Mouse (Mus musculus) heart, adult 9 months (tissue): ENCODE data around the gene Cask.
A peak's percentile ranks its signal among the peaks of the same experiment; 100 is the strongest.

Source experiments
- DNase-seq, 2 experiments: peaks; one replicate each; pipeline ENCODE4 v3.0.0; 2022; ENCODE audit warnings: low spot score in 2 of 2

Cask gene

DNA sequence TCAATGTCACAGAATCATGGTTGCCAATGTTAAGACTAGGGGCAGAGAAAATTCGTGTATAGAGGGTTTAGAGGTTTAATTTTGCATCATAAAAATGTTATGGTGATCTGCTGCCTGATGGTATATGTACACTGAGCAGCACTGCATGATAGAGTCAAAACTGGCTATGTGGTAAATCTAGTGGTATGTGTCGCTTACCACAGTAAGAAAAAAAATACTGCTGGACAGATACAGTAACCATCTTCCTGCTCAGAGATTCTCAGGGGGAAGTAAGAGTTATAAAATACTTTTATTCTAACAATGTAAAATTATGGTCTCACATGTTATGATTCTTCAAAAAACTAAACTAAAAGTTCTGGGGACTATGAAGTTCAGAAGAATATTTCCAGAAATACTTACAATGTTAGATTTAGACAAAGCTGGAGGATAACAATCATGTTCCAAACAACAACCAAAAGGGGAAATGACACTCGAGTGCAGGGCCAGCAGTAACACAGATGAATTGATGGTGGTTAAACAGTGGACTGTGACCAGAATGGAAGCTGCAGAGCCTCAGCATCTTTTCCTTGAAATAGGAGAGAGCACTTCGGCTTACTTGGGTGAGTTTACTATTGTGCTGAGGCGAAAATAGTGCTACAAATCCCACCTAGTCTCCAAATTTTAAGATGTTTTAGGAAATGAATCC lies 219.4 kb downstream of the Cask start, which contains the start of gene Gpr34:
TSS of gene Gpr34 (plus strand) at position 491 of the 685 bp plus-strand sequence.
- DNase-seq, result no peak

DNA sequence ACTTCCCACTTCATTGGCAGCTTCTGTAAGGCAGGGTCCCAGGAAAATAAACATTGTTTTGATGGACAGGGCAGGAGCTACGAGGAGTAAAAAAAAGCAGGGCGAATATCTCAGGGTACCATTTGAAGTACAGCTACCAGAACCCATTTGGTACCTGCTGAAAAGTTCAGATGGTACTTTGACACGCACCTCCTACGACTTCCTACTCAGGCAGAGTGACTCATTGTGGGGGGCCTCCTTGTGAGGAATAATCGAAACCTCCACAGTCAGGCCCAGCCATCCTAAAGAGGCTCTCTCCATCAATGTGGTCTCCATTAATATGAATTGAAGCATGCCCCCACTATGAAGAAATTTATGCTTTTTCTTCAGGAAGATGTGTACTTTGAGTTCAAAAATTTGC lies 228.5 kb downstream of the Cask start:
- DNase-seq, result no peak

DNA sequence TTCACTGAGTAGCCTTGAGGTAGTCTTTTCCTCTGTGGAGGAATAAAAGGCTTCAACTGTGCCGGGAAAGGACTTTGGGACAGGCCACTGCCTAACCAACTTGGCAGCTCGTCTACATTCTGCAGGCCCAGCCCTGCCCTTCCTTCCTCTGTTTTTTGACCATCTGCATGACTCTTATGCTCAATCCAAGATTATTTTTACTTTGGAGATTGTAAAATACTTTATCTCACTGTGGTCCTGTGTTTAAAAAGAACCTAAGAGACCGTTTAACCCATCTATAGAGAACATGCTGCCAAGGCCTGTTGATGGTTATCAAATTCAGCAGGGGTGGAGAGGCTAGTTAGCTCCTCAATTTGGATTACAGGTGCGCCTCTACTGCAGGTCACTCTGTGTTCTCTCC lies 229.7 kb downstream of the Cask start:
- DNase-seq, result peak; percentile 51 to 72

DNA sequence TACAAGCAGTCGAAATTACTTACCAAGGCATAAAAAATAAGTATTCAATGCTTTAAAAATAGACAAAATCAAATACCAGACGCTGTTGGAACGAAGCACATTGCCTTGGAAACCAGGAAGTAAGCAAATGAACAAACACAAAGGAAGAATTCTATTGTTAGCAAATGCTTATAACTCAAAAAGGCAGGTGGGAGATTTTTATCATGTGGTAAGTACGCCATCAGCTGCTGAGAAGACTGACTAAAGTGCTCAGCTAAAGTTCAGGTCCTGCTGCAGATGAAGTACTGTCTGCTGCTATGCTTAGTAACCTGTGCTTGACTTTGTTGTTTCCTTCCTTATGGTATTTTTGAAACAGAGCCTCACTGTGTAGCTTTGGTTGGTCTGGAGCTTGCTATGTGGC lies 232.7 kb downstream of the Cask start:
- DNase-seq, result peak; percentile 53 to 67

DNA sequence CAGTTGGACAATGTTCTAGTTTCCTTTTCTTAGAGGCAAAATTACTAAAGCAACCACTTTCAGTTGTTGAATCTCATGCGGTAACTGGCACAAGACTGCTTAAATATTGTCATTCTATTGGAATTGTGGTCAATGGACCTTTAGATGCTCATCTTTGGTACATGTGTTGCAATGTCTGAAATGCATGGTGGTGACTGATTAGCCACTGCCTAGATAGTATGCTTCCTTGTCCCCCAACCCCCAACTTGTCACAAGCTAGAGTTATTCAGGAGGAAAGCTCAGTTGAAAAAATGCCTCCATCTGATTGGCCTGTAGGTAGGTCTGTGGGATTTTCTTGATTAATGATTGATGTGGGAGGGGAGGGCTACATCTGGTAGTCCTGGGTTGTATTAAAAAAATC lies 233.9 kb downstream of the Cask start:
- DNase-seq, result no peak

DNA sequence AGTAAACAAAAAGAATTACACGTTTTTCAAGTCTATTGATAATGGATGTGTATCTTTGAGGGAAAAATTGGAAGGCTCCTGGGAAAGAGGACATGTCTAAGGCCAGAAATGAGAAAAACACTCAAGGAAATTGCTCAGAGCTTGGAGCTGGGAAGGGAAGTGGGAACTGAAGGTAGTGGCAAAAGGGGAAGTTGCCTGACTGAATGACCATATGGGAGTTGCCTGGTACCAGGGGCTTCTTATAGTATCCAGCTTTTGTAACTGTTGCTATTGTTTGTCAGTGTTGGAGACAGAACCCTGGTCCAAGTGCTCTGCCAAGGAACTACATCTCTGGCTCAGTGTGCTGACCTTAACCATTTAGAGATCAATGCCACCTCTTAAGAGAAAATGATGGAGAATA lies 234.4 kb downstream of the Cask start:
- peak; percentile 41 to 44 for DNase-seq

DNA sequence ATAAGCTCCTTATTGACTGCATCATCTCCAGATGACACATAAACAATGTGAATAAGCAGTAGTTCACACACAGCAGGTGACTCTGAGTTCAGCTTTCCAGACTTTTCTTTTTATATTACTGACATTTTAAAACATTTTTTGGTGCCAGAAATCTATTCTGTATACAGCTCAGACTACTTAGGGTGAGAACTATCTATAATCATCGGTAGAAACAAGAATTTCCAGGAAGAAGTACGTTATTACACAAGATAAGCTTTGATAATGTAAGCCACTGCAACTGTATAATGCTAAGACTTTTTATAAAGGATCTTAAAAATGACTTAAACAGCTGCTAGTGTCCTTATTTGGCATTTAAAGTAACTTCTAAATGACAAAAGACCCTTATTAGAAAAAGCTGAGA lies 239.1 kb downstream of the Cask start:
- no peak for DNase-seq

DNA sequence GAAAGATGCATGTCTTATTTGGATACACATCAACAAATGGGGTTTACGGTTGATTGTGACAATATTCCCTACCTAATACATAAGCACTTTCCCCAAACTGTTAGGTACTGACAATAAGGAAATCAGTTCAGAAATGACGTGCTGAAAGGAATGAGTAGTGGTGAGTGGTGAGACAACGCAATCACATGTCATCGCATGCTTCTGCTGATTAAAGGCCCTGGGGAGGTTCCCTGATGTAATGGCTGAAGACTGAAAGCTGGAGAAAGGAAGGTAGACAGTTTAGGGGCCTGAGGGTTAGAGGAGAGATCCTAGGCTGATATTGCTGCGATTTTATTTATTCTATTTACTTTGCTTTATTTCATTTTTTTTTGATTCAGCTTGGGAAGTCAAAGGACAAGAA lies 240.1 kb downstream of the Cask start:
- no peak for DNase-seq

DNA sequence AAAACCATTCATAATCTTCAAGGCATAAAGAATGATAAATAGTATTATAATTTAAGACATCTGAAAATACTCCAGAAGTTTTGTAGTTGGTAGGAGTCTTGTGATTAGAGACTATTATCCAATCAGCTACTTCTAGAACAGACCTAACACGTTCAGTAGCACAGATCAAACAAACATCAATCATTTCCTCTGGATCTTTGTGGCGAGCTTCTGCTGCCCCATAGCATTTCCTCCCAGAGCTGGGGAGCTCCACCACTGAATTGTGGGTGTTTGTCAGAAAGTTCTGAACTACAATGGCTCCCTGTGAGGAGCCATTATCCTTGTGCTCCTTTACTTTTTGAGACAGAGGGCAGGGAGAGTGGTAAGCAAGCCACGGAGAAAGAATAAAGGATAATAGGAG lies 243.4 kb downstream of the Cask start:
- DNase-seq, result no peak

DNA sequence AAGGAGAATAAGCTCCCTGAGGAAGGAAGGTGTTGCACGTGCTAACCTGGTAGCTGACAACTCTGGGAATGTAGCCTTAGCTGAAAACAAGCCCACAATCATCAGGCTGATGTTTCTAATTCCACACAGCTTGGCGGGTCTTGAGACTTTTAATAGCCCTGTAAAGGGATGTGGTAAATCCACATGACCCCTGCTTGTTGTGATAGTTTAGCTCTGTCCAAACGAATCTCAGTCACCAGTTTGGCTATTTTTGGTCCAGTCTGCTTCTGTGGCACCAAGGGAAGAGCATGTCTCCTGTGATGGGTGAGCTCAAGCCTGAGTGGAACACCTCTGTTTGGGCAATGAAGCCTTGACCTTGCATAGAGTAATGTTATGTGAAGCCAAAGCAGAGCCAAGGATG lies 244.4 kb downstream of the Cask start:
- DNase-seq, result no peak

DNA sequence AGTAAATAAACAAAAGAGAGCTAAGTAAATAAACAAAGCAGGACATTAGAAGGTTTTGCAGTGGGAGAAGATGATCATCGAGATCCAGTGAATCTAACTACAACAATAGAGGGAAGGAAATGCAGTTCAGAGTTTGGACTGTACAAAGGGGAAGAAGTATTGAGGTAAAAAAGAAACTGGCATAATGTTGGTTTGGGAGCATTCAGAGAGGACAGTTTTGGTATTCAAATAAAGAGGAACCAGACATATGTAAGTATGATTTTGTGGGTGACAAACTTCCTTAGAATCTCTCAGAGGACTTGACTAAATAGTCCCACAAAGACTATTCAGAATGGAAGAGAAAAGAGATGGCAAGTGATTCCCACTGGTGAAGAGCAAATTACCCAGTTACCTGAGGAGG lies 251.2 kb downstream of the Cask start:
- DNase-seq, result no peak

DNA sequence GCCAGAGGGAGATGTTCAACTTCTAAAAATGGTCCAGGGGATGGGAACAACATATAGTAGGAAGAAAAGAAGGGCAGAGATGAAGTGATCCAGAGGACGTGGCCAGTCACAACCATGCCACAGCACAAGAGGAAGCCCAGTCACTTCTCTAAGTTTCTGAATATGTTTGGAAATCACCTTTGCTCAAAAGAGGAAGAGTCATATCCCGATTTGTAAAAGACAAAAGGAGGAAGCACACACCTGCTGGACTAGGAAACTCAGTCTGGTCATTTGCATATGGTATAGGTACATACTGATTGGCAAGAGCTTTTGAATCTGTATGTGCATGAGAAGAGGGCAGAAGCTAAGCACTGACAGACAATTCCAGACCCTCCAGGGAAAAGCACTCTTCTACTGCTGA lies 251.8 kb downstream of the Cask start:
- DNase-seq, result no peak

DNA sequence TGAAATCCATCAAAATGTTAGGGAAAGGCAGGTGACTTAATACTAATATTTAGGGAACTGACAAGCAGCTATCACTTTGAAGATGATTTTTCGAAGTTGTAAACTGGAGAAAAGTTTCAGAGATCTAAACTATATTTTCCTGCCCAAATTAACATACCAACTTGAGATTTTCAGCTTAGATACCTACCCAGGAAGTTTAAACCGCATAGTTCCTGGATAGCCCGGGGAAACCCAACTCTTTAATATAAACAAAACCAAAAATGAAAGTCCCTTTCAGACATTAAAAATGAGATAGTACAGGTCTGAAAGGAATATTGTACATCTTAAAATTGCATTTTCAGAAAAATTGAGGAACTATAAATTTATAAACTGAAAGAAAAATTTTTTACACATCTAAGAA lies 273.5 kb downstream of the Cask start:
- no peak for DNase-seq

DNA sequence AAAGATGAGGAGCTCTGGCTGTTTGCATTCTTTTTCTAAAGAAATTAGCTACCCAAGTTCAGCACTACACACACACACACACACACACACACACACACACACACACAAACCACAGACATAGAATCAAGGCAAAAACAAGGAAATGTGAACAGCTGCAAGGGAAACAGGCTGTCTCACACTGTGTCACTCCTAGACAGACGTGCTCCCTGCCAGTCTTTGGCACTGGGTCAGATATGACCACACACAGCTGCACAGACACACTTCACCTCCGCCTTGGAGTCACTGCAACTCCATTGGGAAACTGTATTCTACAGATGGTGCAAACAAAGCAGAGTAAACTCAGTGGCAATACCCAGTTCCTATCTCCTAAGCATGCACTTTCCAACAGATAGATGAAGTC lies 274.6 kb downstream of the Cask start:
- DNase-seq, result peak; percentile 42 to 50

DNA sequence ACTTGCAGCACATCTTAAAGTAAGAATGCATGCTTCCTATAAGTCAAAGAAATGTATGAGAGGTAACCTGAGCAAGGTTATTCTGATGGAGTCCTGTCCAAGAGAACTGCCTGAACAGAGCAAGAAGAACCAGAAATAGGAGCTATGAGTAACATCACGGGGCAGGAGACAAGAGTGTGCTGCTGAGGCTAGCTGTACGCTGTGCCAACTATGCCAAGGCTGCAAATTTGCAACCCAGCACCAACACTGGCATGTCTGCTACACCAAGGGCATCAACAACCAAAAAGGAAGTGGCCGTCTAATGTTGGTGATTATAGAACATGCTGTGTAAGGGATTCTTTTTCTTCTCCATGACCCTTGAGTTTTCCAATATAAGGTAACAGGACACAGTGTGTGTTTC lies 276.3 kb downstream of the Cask start:
- DNase-seq, result peak; percentile 12 to 30

DNA sequence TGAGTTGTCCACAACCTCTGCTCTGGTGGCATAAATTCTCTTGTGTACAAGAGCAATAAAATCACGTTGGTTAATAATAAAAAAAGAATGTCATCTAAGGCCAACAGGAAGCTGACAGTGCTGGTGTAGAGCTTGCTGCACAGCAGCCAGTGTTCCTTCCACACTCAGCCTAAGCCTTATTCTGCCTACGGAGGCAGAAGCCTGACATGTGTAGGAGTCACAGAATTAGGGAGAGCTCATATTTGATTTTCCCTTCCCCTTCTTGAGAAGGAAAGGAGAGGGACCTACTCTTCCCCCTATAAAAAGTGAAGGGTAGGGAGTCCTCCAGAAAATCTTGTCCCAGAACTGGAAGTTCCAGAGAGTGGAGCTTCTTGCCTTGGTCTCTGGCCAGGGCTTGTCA lies 276.9 kb downstream of the Cask start:
- peak; percentile 2 to 42 for DNase-seq

DNA sequence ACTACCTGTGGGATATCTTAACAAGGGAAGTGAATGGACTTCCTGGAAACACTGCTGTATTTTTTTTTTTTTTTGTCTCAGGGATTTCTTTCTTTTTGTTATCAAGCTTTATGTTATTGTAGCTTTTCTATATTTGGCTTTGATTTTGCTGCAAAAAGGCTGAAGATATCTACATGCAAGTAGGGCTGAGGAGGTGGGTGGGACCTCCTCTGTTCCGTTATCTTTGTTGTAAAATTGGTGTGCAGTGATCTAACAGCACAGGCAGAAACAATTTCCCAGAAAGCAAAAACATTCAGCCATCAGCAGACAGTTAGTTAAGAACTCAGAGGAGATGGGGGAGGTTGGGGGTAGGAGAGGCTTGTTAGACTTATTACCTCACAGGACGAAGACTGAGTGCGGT lies 296.7 kb downstream of the Cask start:
- DNase-seq, result no peak

DNA sequence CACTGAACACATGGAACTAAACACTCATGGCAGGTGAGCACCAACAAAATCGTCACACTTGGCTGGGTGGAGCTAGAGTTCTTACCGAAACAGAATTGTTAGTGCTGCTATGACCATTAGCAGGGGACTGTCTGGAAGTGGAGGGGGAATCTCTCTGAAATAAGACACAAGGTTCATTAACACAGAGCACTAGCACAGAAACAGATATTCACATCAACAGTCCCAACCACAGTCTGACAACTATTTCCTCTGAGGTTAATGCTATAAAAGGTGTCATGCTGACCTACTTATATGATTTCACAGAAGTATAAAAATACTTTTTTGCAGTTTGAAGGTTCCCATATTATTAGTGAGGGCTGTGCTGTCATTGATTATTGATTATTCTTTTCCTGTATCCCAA lies 298.9 kb downstream of the Cask start:
- DNase-seq, result no peak

DNA sequence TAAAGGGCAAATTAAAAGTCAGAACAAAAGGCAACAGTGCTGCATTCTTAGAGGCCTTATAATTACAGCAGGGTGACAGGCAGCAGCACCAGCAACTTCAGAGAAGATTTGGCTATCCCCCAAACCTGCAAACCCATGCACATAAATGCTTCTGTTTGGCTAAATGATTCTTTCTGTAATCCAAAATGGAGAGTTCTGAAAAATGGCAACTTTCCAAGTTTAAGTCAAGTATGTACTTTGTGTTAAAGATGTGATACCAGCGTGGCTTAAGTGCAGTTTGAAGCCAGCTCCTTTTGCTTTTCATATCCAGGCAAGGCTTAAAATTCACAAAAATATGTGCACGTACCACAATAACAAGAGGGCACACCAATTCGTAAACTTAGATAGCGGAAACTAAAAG lies 299.6 kb downstream of the Cask start:
- no peak for DNase-seq

DNA sequence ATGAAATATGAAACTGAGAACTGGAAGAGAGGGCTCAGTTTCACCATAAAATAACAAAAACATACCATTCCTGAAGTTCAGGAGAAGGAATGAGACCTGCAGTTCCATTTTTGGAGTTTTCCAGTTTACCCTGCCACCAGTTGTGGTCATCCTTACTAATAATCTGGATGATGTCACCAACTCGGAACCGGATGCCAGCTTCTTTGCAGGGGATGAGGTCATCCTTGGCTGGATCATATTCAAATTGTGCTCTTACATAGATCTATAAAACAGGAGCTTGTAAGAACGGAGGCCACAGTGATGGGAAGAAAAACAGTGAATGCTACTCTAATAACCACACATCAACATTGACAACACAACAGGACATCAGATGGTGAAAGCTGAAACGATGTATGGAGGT lies 302.1 kb downstream of the Cask start:
- DNase-seq, result peak; percentile 12 to 37

DNA sequence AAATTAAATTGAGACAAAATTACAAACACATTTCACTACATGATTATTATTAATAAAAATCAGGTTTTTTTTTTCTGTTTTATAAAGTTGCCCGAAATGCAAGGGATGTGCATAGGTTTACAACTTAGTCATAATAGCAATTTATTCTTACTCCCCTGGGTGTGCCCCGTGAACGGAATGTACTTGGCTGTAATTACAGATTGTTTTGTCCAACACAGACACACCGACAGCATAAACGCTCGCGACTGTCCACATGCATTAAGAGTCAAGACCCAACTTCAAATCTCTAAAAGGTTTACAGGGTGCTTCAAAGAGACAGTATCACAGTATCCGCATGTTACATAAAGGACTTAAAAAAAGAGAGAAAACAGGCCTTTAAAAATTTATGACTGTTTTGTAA lies 329.9 kb downstream of the Cask start:
- DNase-seq, result no peak

DNA sequence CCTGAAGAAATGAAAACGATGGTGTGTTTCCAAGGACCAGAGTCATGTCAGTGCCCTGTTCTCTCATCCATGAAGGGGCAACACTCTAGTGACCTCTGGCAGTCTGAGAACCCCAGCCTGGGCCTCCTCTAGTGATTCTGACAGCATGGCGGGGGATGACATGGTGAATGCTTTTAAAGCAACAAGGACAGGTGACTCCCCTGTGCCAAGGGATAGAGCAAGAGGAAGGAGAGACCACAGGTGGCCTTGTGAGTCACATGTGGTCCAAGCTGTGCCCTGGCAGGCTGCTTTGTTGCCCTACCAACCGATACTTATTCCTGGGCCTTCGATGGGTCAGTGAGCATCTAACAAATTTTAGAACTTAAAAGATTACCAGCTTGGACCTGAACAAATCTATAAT lies 330.6 kb downstream of the Cask start:
- no peak for DNase-seq

DNA sequence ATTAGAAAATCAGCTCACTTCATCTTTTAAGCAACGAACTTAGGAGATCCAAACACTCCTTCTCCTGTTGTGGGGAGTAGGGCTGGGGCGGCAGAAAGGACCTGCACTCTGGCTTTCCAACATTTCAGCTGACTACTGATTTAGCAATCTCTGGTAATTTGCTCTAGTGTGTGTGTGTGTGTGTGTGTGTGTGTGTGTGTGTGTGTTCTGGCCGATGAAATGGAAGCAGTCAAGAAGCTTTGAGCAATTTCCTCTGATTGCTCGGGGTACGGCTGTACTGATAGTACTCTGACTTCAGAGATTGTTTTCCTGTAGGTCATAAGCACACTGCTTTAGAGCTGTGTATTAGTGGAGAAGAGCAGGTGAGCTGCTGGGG lies 331.8 kb downstream of the Cask start:
- DNase-seq, result peak in 1 of 2 experiments; percentile 33

DNA sequence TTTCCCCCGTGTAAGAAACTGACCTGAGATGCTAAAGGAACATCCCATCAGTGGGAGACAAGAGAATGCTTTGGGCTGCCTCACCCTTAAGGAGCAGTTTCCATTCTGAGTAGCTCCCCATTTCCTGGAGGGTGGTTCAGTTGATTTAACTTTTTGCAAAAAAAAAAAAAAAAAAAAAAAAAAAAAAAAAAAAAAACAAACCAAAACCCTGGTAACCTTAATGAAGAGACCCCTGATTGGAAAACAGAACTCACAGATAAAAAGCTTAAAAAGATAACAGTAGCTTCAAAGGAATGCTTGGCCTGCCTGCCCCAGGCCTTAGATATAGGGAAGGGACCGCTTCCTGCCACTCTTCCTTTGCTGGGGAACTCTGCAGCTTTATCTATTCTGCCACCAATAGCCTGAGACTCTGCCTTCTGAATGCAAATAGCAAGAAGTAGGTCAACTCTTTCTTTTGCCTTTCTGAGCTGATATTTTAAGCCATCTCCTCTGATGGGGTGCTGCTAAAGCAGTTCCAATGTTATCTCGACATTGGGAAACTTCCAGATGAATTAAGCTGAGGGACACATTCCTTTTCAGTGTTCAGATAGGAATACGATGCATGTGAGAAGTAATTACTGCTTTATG lies 332.3 kb downstream of the Cask start:
- peak in 1 of 2 experiments; percentile 15 for DNase-seq
